ENCODE assay signal across 15 mouse cellular contexts in genomic region chr12:99526571-99527140, GRCm38 (mm10). TPM values are rescaled to one million over a fixed set of nuclear protein-coding genes. Genes with fewer than 3 reads are reported as not detected.
DNase-seq lines count a peak whose midpoint lies in the region; ATAC-seq lines count a peak whose summit lies in the region.
"Had no signal": no experiment of that assay in that cellular context is flagged by ENCODE, and none has a peak within 500 bp of the region (broad histone marks: within the 10 kb centered on the region; RNA-seq: fewer than 3 reads in every experiment).

No protein-coding gene starts in this region.

- peak; percentile 21 for DNase-seq in gastrocnemius, postnatal 25 days
- no peak for DNase-seq in gastrocnemius, postnatal 36 days
- DNase-seq in liver: no peak
- DNase-seq in midbrain, embryonic 14.5 days: no peak
- DNase-seq: lung, postnatal 36 days had no signal

- H3K9me3 ChIP-seq in liver, embryonic 12.5 days (replicated peaks): no peaks in the 10 kb centered on the region
- no peaks in the 10 kb centered on the region for H3K9me3 ChIP-seq in midbrain, embryonic 14.5 days (ENCODE audit: control insufficient read depth, low read length)
- H3K9me3 ChIP-seq: embryonic facial prominence, embryonic 15.5 days; forebrain, embryonic 12.5 days; heart, embryonic 15.5 days; kidney, embryonic 15.5 days; neural tube, embryonic 13.5 days had no signal

- H3K4me2 ChIP-seq in liver, embryonic 12.5 days: no peak overlapping the region
- no peak overlapping the region for H3K4me2 ChIP-seq in midbrain, embryonic 14.5 days (ENCODE audit: low read length)
- H3K4me2 ChIP-seq: embryonic facial prominence, embryonic 15.5 days; forebrain, embryonic 12.5 days; heart, embryonic 15.5 days; kidney, embryonic 15.5 days; neural tube, embryonic 13.5 days had no signal

- intact Hi-C loops in gastrocnemius, postnatal 36 days (cut with DNase I): no loop called here

- peaks cover 30% of the 10 kb centered on the region for H3K4me1 ChIP-seq in liver, embryonic 12.5 days
- H3K4me1 ChIP-seq in midbrain, embryonic 14.5 days (ENCODE audit: control insufficient read depth, insufficient read depth, low read length): no peaks in the 10 kb centered on the region

- no peak overlapping the region for H3K27ac ChIP-seq in liver, embryonic 12.5 days
- no peak overlapping the region for H3K27ac ChIP-seq in midbrain, embryonic 14.5 days (replicated peaks; ENCODE audit: low read depth, low read length)
- H3K27ac ChIP-seq: embryonic facial prominence, embryonic 15.5 days; forebrain, embryonic 12.5 days; heart, embryonic 15.5 days; kidney, embryonic 15.5 days; liver, embryonic 14.5 days; neural tube, embryonic 13.5 days had no signal

- H3K27me3 ChIP-seq in liver, embryonic 12.5 days (replicated peaks): no peaks in the 10 kb centered on the region
- no peaks in the 10 kb centered on the region for H3K27me3 ChIP-seq in midbrain, embryonic 14.5 days (ENCODE audit: control insufficient read depth, insufficient read depth, low read length)
- H3K27me3 ChIP-seq: embryonic facial prominence, embryonic 15.5 days; forebrain, embryonic 12.5 days; heart, embryonic 15.5 days; kidney, embryonic 15.5 days; neural tube, embryonic 13.5 days had no signal

- H3K36me3 ChIP-seq in liver, embryonic 12.5 days: no peaks in the 10 kb centered on the region
- H3K36me3 ChIP-seq in midbrain, embryonic 14.5 days (ENCODE audit: control insufficient read depth, insufficient read depth, low read length): no peaks in the 10 kb centered on the region
- H3K36me3 ChIP-seq: embryonic facial prominence, embryonic 15.5 days; forebrain, embryonic 12.5 days; heart, embryonic 15.5 days; kidney, embryonic 15.5 days; neural tube, embryonic 13.5 days had no signal

- H3K4me3 ChIP-seq in liver, embryonic 12.5 days: no peak overlapping the region
- no peak overlapping the region for H3K4me3 ChIP-seq in midbrain, embryonic 14.5 days (replicated peaks; ENCODE audit: low read depth, low read length)
- H3K4me3 ChIP-seq: embryonic facial prominence, embryonic 15.5 days; forebrain, embryonic 12.5 days; heart, embryonic 15.5 days; kidney, embryonic 15.5 days; neural tube, embryonic 13.5 days had no signal

- H3K9ac ChIP-seq in liver, embryonic 12.5 days: no peak overlapping the region
- H3K9ac ChIP-seq in midbrain, embryonic 14.5 days (replicated peaks; ENCODE audit: low read length): no peak overlapping the region
- H3K9ac ChIP-seq: embryonic facial prominence, embryonic 15.5 days; forebrain, embryonic 12.5 days; heart, embryonic 15.5 days; kidney, embryonic 15.5 days; liver, embryonic 14.5 days; neural tube, embryonic 13.5 days had no signal

- ATAC-seq in liver, embryonic 12.5 days: 0 out of 2 replicates have a peak, but pooled peaks have one; percentile 31
- peak; percentile 53 for ATAC-seq in common myeloid progenitor, adult 5-6 weeks (replicated peaks; ENCODE audit: low read depth, poor library complexity, severe bottlenecking)
- peak; percentile 68 for ATAC-seq in megakaryocyte, adult 5-6 weeks (ENCODE audit: poor library complexity, severe bottlenecking)
- no peak for ATAC-seq in midbrain, embryonic 14.5 days (ENCODE audit: low FRiP score, low TSS enrichment)
- ATAC-seq: midbrain, embryonic 16.5 days had no signal

- WGBS in liver, embryonic 12.5 days (ENCODE audit: insufficient replicate concordance): 50% methylated on average over 9 of the region's 9 CpGs
- WGBS in midbrain, embryonic 14.5 days: 69% methylated on average over 9 of the region's 9 CpGs

RNA-seq across cellular contexts. Expression of gene Foxn3, which starts 36.7 kb away (rescaled TPM):
- total RNA-seq in gastrocnemius, postnatal 25 days (2021): 100 to 1,000 TPM; 163 to 186 TPM
- 100 to 1,000 TPM; 164 to 192 TPM for total RNA-seq in gastrocnemius, postnatal 36 days (2021)
- polyA plus RNA-seq in liver, embryonic 12.5 days (2016; fragmentation: Nextera tagmentation; extraction: Ambion mirVana): 25.8 and 26.5 TPM in 2 replicates
- total RNA-seq in common myeloid progenitor, adult 5-6 weeks (2017): 28.7 and 41.7 TPM in 2 replicates
- 43.6 and 45.6 TPM in 2 replicates for total RNA-seq in megakaryocyte, adult 5-6 weeks (2015)
- 17.4 and 19.6 TPM in 2 replicates for total RNA-seq in megakaryocyte, adult 5-6 weeks (2017)
- polyA plus RNA-seq in midbrain, embryonic 14.5 days (2014; fragmentation: Nextera tagmentation; extraction: Ambion mirVana): 81.4 and 91.3 TPM in 2 replicates
